Mouse (Mus musculus) urinary bladder, postnatal 4 days (tissue): ENCODE measurements around the gene Sertad3.

Source experiments
- DNase-seq, 2 experiments: peaks; one replicate each; pipeline ENCODE4 v3.0.0; 2021 to 2022; ENCODE audit warnings: low spot score in 2 of 2

Gene Sertad3

GRCm38 (mm10) chr7:27473156-27473834 lies at the start of gene Sertad3:
Sertad3 (plus strand) TSS chr7:27473768.
- peak; percentile 100 for DNase-seq

- no peak for DNase-seq
These were observed 46.2 kb upstream of the Sertad3 start for GRCm38 (mm10) chr7:27427387-27427786.

- no peak for DNase-seq
These were observed 45.6 kb upstream of the Sertad3 start for GRCm38 (mm10) chr7:27428002-27428401.

- DNase-seq = no peak
These were observed 44.4 kb upstream of the Sertad3 start for GRCm38 (mm10) chr7:27429135-27429534.

GRCm38 (mm10) chr7:27433349-27433748 lies 40.2 kb upstream of the Sertad3 start:
- no peak for DNase-seq

- no peak for DNase-seq
These were observed 39.8 kb upstream of the Sertad3 start for GRCm38 (mm10) chr7:27433794-27434193.

GRCm38 (mm10) chr7:27437544-27437943 lies 36.0 kb upstream of the Sertad3 start:
- no peak for DNase-seq

GRCm38 (mm10) chr7:27440014-27440413 lies 33.6 kb upstream of the Sertad3 start:
- DNase-seq = no peak

- no peak for DNase-seq
These were observed 27.5 kb upstream of the Sertad3 start for GRCm38 (mm10) chr7:27446051-27446450.

GRCm38 (mm10) chr7:27446521-27447418 lies 26.8 kb upstream of the Sertad3 start:
- no peak for DNase-seq

- peak; percentile 98 to 99 for DNase-seq
These were observed 25.9 kb upstream of the Sertad3 start, which contains the start of the genes Sptbn4 and Blvrb for GRCm38 (mm10) chr7:27447419-27448286. Sptbn4 (minus strand) TSS chr7:27447686. Blvrb (plus strand) TSS chr7:27447978.

GRCm38 (mm10) chr7:27448421-27449206 lies 25.0 kb upstream of the Sertad3 start:
- DNase-seq = no peak

- peak; percentile 53 to 85 for DNase-seq
These were observed 24.2 kb upstream of the Sertad3 start for GRCm38 (mm10) chr7:27449256-27449862.

GRCm38 (mm10) chr7:27451359-27451758 lies 22.2 kb upstream of the Sertad3 start:
- DNase-seq = no peak

- no peak for DNase-seq
These were observed 21.3 kb upstream of the Sertad3 start for GRCm38 (mm10) chr7:27452206-27452770.

- no peak for DNase-seq
These were observed 19.0 kb upstream of the Sertad3 start for GRCm38 (mm10) chr7:27454461-27455121.

- DNase-seq = no peak
These were observed 18.3 kb upstream of the Sertad3 start for GRCm38 (mm10) chr7:27455273-27455672.

GRCm38 (mm10) chr7:27458614-27459013 lies 15.0 kb upstream of the Sertad3 start:
- DNase-seq = no peak

- DNase-seq = no peak
These were observed 13.9 kb upstream of the Sertad3 start for GRCm38 (mm10) chr7:27459640-27460039.

- DNase-seq = no peak
These were observed 13.1 kb upstream of the Sertad3 start for GRCm38 (mm10) chr7:27460477-27460876.
